Mouse (Mus musculus): ENCODE results near the gene Snx8.

GRCm38 (mm10) chr5:140375249-140375829 lies 13.7 kb downstream of the Snx8 start:
- TF ChIP-seq CTCF (IDR thresholded peaks at IDR 0.05) (no peak), EP300 (IDR thresholded peaks at IDR 0.05) (no peak)
